Mouse (Mus musculus) urinary bladder, adult 2 months (tissue): ENCODE data around the gene Tas2r144. TPM values are rescaled to one million over a fixed set of nuclear protein-coding genes. Genes with fewer than 3 reads are reported as not detected.
A peak's percentile ranks its signal among the peaks of the same experiment; 100 is the strongest.

ENCODE experiments used
- DNase-seq: peaks from one replicate; pipeline ENCODE4 v3.0.0; 2022; ENCODE audit warnings: low spot score
- polyA plus RNA-seq: library from polyadenylated mRNA; depleted of rRNA; stranded (reverse); fragments of >200 nt; gene quantifications from 2 replicates; pipeline ENCODE4 v1.2.3, GENCODE M21; 2012; rRNA removed

The Tas2r144 gene
- polyA plus RNA-seq = not detected in 2 replicates

- no peak for DNase-seq
Measured at GRCm38 (mm10) chr6:42215028-42215427, at the start of gene Tas2r144. Gene Tas2r144, plus strand, starts transcription at chr6:42215328.

GRCm38 (mm10) chr6:42182462-42182861, 32.7 kb upstream of the Tas2r144 start:
- DNase-seq = no peak

- no peak for DNase-seq
Measured at GRCm38 (mm10) chr6:42186230-42186629, 28.9 kb upstream of the Tas2r144 start.

- DNase-seq = no peak
Measured at GRCm38 (mm10) chr6:42197710-42198109, 17.4 kb upstream of the Tas2r144 start.

GRCm38 (mm10) chr6:42199498-42199897, 15.6 kb upstream of the Tas2r144 start:
- no peak for DNase-seq

- no peak for DNase-seq
Measured at GRCm38 (mm10) chr6:42222286-42222685, 7.2 kb downstream of the Tas2r144 start.

- no peak for DNase-seq
Measured at GRCm38 (mm10) chr6:42225046-42225445, 9.9 kb downstream of the Tas2r144 start.

- DNase-seq = no peak
Measured at GRCm38 (mm10) chr6:42227240-42228101, 12.3 kb downstream of the Tas2r144 start.

GRCm38 (mm10) chr6:42229610-42230009, 14.5 kb downstream of the Tas2r144 start:
- DNase-seq = no peak

GRCm38 (mm10) chr6:42231191-42231590, 16.1 kb downstream of the Tas2r144 start:
- DNase-seq = no peak

- DNase-seq = no peak
Measured at GRCm38 (mm10) chr6:42237276-42237805, 22.2 kb downstream of the Tas2r144 start.

GRCm38 (mm10) chr6:42241311-42242045, 26.4 kb downstream of the Tas2r144 start:
- no peak for DNase-seq

GRCm38 (mm10) chr6:42245711-42246353, 30.7 kb downstream of the Tas2r144 start, which contains the start of gene Gstk1:
Gene Gstk1, plus strand, starts transcription at chr6:42245935.
- DNase-seq = peak; percentile 48

GRCm38 (mm10) chr6:42247173-42247572, 32.0 kb downstream of the Tas2r144 start:
- DNase-seq = no peak

GRCm38 (mm10) chr6:42247981-42248380, 32.9 kb downstream of the Tas2r144 start:
- DNase-seq = no peak

GRCm38 (mm10) chr6:42251791-42252190, 36.7 kb downstream of the Tas2r144 start:
- no peak for DNase-seq

- DNase-seq = no peak
Measured at GRCm38 (mm10) chr6:42253103-42253502, 38.0 kb downstream of the Tas2r144 start.

GRCm38 (mm10) chr6:42257303-42257863, 42.3 kb downstream of the Tas2r144 start:
- DNase-seq = no peak

GRCm38 (mm10) chr6:42260430-42260829, 45.3 kb downstream of the Tas2r144 start:
- DNase-seq = no peak

GRCm38 (mm10) chr6:42261524-42262170, 46.5 kb downstream of the Tas2r144 start, which contains the start of gene Tmem139:
Gene Tmem139, plus strand, starts transcription at chr6:42261970.
- DNase-seq = no peak
